Mouse (Mus musculus): ENCODE measurements around the gene Zbtb17.

GRCm38 (mm10) chr4:141506893-141507292 is 62.4 kb downstream of the Zbtb17 start:
- TF ChIP-seq GATA1 (IDR thresholded peaks at IDR 0.05; ENCODE audit: low read length): no peak
- TF ChIP-seq TAL1 (IDR thresholded peaks at IDR 0.05; ENCODE audit: low read length): no peak
